Mouse (Mus musculus) left cerebral cortex, adult 2 months (tissue): ENCODE data around the gene Oaz1. TPM values are rescaled to one million over a fixed set of nuclear protein-coding genes. Genes with fewer than 3 reads are reported as not detected.
A peak's percentile ranks its signal among the peaks of the same experiment; 100 is the strongest.

Experiments
- DNase-seq, 2 experiments: peaks; one replicate each; pipeline ENCODE4 v3.0.0; 2021 to 2022; ENCODE audit warnings: low spot score in 2 of 2, mixed read lengths in 1 of 2; ENCODE audit errors: extremely low spot score in 1 of 2
- H3K27ac ChIP-seq: fragments of 200-600 bp; 2 replicates; pipeline ENCODE4 v1.8.1; 2022
- H3K4me3 ChIP-seq: fragments of 200-600 bp; 2 replicates; pipeline ENCODE4 v1.8.1; 2022
- CTCF ChIP-seq: fragments of 200-600 bp; IDR thresholded peaks from 2 replicates; pipeline ENCODE4 v1.8.1; 2022; ENCODE audit warnings: antibody characterized with exemption, mild to moderate bottlenecking, moderate library complexity
- intact Hi-C: fragments of 180-260 bp; cut with DNase I; formaldehyde crosslinking; loops from one replicate; pipeline ENCODE4 v1.15.1; 2025
- total RNA-seq, 2 experiments: library from RNA; stranded (reverse); gene quantifications; 2 replicates each; pipeline ENCODE4 v1.2.3; 2021

Oaz1 gene
- total RNA-seq, 2 experiments from 2014 or later = 476 to 536 TPM

DNA sequence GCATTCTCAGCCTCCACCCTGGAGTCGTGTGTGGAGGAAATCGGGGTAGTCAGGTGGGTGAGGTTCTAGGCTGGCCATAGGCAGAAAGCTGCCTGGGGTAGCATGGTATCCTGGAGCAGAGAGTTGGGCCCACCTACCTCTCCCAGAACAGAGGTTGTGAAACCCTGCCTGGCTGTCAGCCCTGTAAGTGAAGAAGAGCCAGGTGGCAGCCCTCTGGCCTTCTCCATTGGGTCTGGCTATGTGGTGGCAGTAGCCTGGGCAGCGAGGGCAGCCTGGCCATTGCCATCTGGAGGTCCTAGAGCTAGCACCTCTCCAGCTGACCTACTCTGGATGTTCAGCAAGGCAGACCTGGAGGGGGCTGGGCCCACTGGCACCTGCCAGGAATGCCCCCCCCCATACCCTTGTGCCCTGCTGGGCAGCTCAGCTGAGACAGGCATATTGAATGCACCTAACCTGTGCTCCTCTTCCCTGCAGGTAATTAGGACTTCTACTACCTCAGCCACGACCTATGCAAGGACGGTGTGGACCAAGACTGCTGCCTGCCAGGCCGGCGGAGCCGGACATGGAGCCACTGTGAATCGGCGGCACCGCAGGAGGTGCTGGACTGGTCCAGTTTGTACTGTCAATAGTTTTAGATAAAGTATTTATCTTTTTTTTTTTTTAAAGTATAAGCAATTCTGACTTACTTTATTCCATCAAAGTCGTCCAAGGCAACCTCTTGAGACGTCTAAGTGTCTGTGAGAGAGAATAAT lies 33.2 kb upstream of the Oaz1 start:
- intact Hi-C loops = no loop called here
- Histone ChIP-seq H3K27ac (peak overlapping the region; percentile 74; the same call in 1 of the 2 replicates), H3K4me3 (no peak overlapping the region)
- DNase-seq = no peak
- no peak for TF ChIP-seq CTCF

GRCm38 (mm10) chr10:80793803-80794202 lies 32.7 kb upstream of the Oaz1 start:
- no peak for DNase-seq
- intact Hi-C loops = no loop called here

GRCm38 (mm10) chr10:80794750-80795149 lies 31.7 kb upstream of the Oaz1 start:
- H3K4me3 ChIP-seq = no peak overlapping the region
- no peak for TF ChIP-seq CTCF
- H3K27ac ChIP-seq = no peak overlapping the region
- intact Hi-C loops = no loop called here
- no peak for DNase-seq

More at GRCm38 (mm10) chr10:80793803-80794202, 32.7 kb upstream of the Oaz1 start:
- Histone ChIP-seq H3K27ac (no peak overlapping the region), H3K4me3 (no peak overlapping the region)
- TF ChIP-seq CTCF = no peak

- no peak for DNase-seq
- intact Hi-C loops = no loop called here
- no peak for TF ChIP-seq CTCF
- Histone ChIP-seq H3K4me3 (peak overlapping the region; percentile 98; the same call in 1 of the 2 replicates), H3K27ac (no peak overlapping the region)
Measured at GRCm38 (mm10) chr10:80796307-80796848, 30.1 kb upstream of the Oaz1 start.

DNA sequence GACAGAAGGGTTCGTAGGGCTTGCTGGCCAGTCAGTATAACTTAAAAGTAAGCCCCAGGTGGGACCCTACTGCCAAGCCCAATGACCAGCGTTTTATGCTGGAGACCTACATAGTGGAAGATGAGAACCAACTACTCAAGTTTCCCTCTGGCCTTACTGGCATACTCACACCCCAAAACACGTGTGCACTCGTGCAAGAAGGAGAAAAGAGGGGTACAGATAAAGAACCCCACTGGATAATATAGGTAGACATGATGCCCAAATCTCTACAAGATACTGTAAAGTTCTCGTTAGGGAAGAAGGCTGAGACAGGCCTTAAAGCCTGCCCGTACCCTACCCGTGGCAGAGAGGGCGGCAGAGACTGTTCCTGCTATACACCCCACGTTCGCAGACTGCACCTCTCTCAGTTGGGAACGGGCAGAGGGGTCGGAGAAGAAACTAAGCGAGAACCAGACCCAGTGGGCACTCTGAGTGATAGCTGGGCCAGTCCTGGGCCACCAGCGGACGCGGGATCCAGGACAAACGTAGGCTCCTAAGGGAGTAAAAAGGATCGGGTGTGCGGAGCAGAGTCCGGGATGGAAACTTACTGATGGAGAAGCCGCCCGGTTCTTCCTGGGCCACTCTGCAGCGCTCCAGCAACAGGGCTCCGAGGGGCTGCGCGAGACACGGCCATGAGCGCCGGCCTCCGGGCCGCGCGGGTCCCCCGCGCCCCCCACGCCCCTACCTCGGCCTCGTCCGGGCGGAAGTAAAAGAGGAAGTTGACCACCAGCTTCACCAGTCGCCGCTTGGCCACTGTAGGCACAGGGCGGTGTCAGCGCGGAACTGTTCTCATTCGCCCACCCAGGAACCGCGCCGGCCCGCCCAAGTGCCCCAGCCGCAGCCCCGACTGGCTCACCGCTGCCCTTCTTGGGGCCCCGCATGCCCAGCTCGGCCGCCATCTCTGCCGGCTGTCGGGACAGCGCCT lies 29.0 kb upstream of the Oaz1 start:
- intact Hi-C loops = loop anchor here (2.0 kb wide), 1 partner anchor 43 kb away; the partner anchor contains the start of gene Dot1l
- no peak for DNase-seq
- no peak for TF ChIP-seq CTCF
- peak overlapping the region; percentile 98 for H3K4me3 ChIP-seq
- H3K27ac ChIP-seq = peak overlapping the region; percentile 98

- peak within 1 kb of the TSS; percentile 98 for H3K4me3 ChIP-seq
- intact Hi-C loops = loop anchor here (2.0 kb wide), 1 partner anchor 44 kb away; the partner anchor contains the start of gene Dot1l
- H3K27ac ChIP-seq = peak within 1 kb of the TSS; percentile 98
- no peak; the same call in 1 of the 2 replicates for TF ChIP-seq CTCF
- DNase-seq = peak; percentile 95 to 97
Measured at GRCm38 (mm10) chr10:80798150-80799006, 28.1 kb upstream of the Oaz1 start, which contains the start of the genes Sf3a2 and Plekhj1. TSS of gene Sf3a2 (plus strand) at chr10:80798198. TSS of gene Plekhj1 (minus strand) at chr10:80798626.

DNA sequence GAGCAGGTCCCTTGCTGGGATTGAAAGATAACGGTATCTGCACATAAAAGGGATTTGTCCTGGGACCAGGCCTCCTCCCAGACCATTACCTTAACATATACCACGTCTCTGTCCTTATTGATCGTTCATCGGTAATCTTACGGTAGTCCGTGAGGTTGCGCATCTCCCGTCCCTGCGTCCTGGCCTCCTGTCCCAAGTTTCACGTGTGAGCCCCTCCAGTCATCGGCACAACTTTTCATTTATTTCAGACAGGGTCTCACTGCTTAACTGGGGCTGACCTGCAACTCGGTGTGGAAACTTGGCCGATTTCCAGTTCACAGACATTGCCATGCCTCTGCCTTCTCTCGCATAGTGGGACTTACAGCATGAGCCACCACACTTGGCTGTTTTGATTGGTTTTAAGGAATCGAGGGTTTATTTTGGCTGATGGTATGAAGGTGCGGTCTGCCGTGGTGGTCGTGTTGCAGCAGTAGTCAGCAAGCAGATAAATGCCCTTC lies 27.3 kb upstream of the Oaz1 start:
- Histone ChIP-seq H3K4me3 (peak overlapping the region; percentile 98), H3K27ac (peak overlapping the region; percentile 98)
- intact Hi-C loops = loop anchor here (2.0 kb wide), 1 partner anchor 44 kb away; the partner anchor contains the start of gene Dot1l
- no peak for DNase-seq
- TF ChIP-seq CTCF = no peak

- no peak for DNase-seq
- no peak overlapping the region for H3K4me3 ChIP-seq
- no peak for TF ChIP-seq CTCF
- intact Hi-C loops = no loop called here
- H3K27ac ChIP-seq = no peak overlapping the region
Measured at GRCm38 (mm10) chr10:80802204-80802912, 24.1 kb upstream of the Oaz1 start.

- intact Hi-C loops = no loop called here
- no peak overlapping the region for H3K4me3 ChIP-seq
- no peak overlapping the region for H3K27ac ChIP-seq
- no peak for TF ChIP-seq CTCF
- no peak for DNase-seq
Measured at GRCm38 (mm10) chr10:80802996-80803395, 23.5 kb upstream of the Oaz1 start.

DNA sequence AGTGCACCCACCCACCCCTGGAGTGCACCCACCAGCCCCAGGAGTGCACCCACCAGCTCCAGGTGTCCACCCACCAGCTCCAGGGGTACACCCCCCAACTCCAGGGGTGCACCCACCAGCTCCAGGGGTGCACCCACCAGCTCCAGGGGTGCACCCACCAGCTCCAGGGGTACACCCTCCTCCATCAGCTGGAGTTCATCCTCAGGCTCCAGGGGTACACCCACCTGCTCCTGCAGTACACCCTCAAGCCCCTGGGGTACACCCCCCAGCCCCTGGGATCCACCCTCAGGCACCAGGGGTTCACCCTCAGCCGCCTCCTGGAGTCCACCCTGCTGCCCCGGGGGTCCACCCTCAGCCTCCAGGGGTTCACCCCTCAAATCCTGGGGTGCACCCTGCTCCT lies 22.1 kb upstream of the Oaz1 start:
- DNase-seq = no peak

More for the DNA sequence above, 22.1 kb upstream of the Oaz1 start:
- no peak overlapping the region for H3K27ac ChIP-seq
- intact Hi-C loops = no loop called here
- no peak overlapping the region for H3K4me3 ChIP-seq
- TF ChIP-seq CTCF = no peak
